12 mouse cellular contexts compared by ENCODE assay signal in genomic region chr17:50574161-50574560, GRCm38 (mm10).
DNase-seq lines count a peak whose midpoint lies in the region; ATAC-seq and TF ChIP-seq lines count a peak whose summit lies in the region.
"Had no signal": no experiment of that assay in that cellular context is flagged by ENCODE, and none has a peak within 500 bp of the region (broad histone marks: within the 10 kb centered on the region; RNA-seq: fewer than 3 reads in every experiment).

No protein-coding gene starts in this region.

- no peak overlapping the region for H3K4me3 ChIP-seq in C2C12 (ENCODE audit: insufficient read depth, poor library complexity, severe bottlenecking)
- no peak overlapping the region for H3K4me3 ChIP-seq in intestine, embryonic 16.5 days (ENCODE audit: low read length)
- H3K4me3 ChIP-seq in left cerebral cortex, adult 2 months = no peak overlapping the region
- H3K4me3 ChIP-seq: liver, embryonic 13.5 days had no signal

- no peak overlapping the region for H3K9ac ChIP-seq in intestine, embryonic 16.5 days (ENCODE audit: low read depth, low read length)
- H3K9ac ChIP-seq: liver, embryonic 13.5 days had no signal

- 87% methylated on average over 12 of the region's 12 CpGs for WGBS in intestine, embryonic 16.5 days

- no peak overlapping the region for H3ac ChIP-seq in C2C12 (ENCODE audit: control insufficient read depth, insufficient read length, low read depth)

- no peaks in the 10 kb centered on the region for H3K4me1 ChIP-seq in intestine, embryonic 16.5 days (ENCODE audit: control insufficient read depth, insufficient read depth, low read length)
- H3K4me1 ChIP-seq: liver, embryonic 13.5 days had no signal

- peak; percentile 85 for DNase-seq in left cerebral cortex, postnatal 4 days
- DNase-seq in left cerebral cortex, adult 11 months (ENCODE audit: low spot score) = no peak
- peak; percentile 27 for DNase-seq in brain, embryonic 14.5 days (ENCODE audit: low read depth)
- no peak for DNase-seq in left cerebral cortex, adult 2 months (ENCODE audit: extremely low spot score in 1 of 2, low spot score in 2 of 2)
- DNase-seq: liver, embryonic 13.5 days had no signal

- peak; percentile 39; the same call in 1 of the 2 replicates for ATAC-seq in megakaryocyte-erythroid progenitor cell, adult 5-6 weeks (replicated peaks; ENCODE audit: low FRiP score, low TSS enrichment, poor library complexity, severe bottlenecking)
- ATAC-seq in intestine, embryonic 16.5 days = no peak
- ATAC-seq: activated CD4-positive, CD25-positive, alpha-beta regulatory T cell, adult 4 months; hindbrain, embryonic 16.5 days had no signal

- H3K36me3 ChIP-seq in C2C12 (ENCODE audit: control insufficient read depth, insufficient read depth) = no peaks in the 10 kb centered on the region
- no peaks in the 10 kb centered on the region for H3K36me3 ChIP-seq in intestine, embryonic 16.5 days (ENCODE audit: control insufficient read depth, insufficient read depth, low read length)
- H3K36me3 ChIP-seq: G1E; liver, embryonic 13.5 days had no signal

- H3K27ac ChIP-seq in intestine, embryonic 16.5 days (ENCODE audit: low read length) = no peak overlapping the region
- H3K27ac ChIP-seq in left cerebral cortex, adult 2 months = no peak overlapping the region
- H3K27ac ChIP-seq: liver, embryonic 13.5 days; macrophage had no signal

- no peak overlapping the region for H3K4me2 ChIP-seq in intestine, embryonic 16.5 days (ENCODE audit: low read depth, low read length)
- H3K4me2 ChIP-seq: liver, embryonic 13.5 days had no signal

- intact Hi-C loops in left cerebral cortex, postnatal 4 days (cut with DNase I) = no loop called here
- intact Hi-C loops in left cerebral cortex, adult 2 months (cut with DNase I) = no loop called here

- H3K27me3 ChIP-seq in C2C12 (ENCODE audit: control insufficient read depth, insufficient read depth, insufficient read length) = no peaks in the 10 kb centered on the region
- H3K27me3 ChIP-seq in intestine, embryonic 16.5 days (replicated peaks; ENCODE audit: control insufficient read depth, insufficient read depth, low read length) = no peaks in the 10 kb centered on the region
- H3K27me3 ChIP-seq: liver, embryonic 13.5 days had no signal

- H3K79me2 ChIP-seq in C2C12 (ENCODE audit: control insufficient read depth, insufficient read depth) = no peaks in the 10 kb centered on the region

- no peaks in the 10 kb centered on the region for H3K9me3 ChIP-seq in intestine, embryonic 16.5 days (ENCODE audit: control insufficient read depth, low read length)
- H3K9me3 ChIP-seq: liver, embryonic 13.5 days had no signal

- TF ChIP-seq POLR2A in brain, embryonic 14.5 days (IDR thresholded peaks at IDR 0.05; ENCODE audit: borderline replicate concordance, extremely low read depth, insufficient read depth, insufficient read length, poor library complexity, severe bottlenecking) = no peak

- TF ChIP-seq CTCF in C2C12 (IDR thresholded peaks at IDR 0.05; ENCODE audit: control insufficient read depth, insufficient read depth, insufficient read length) = no peak
- no peak for TF ChIP-seq CTCF in brain, embryonic 14.5 days (IDR thresholded peaks at IDR 0.05; ENCODE audit: borderline replicate concordance, extremely low read depth, insufficient read depth, insufficient read length)
- no peak for TF ChIP-seq CTCF in left cerebral cortex, adult 2 months (IDR thresholded peaks at IDR 0.05)

- no peaks in the 10 kb centered on the region for H3K79me3 ChIP-seq in C2C12 (ENCODE audit: low read depth)

TF ChIP-seq in C2C12, 6 proteins besides CTCF, POLR2A, EP300 and RAD21:
- TF ChIP-seq FOSL1 (IDR thresholded peaks at IDR 0.05; ENCODE audit: insufficient read depth, low read length, poor library complexity, severe bottlenecking) (no peak), CEBPB (IDR thresholded peaks at IDR 0.05; ENCODE audit: low read depth) (no peak), MYOD1 (IDR thresholded peaks at IDR 0.05; ENCODE audit: control insufficient read depth, insufficient read length, low read depth) (peak; percentile 82), USF1 (IDR thresholded peaks at IDR 0.05; ENCODE audit: low read depth) (peak; percentile 60), MYOG (IDR thresholded peaks at IDR 0.05; ENCODE audit: control insufficient read depth, extremely low read depth, insufficient read length) (no peak), MAX (IDR thresholded peaks at IDR 0.05) (no peak)

Comparison
In these comparisons a context has a peak if more than half of its experiments do, and no peak if none do; other contexts are left out.
1. DNase-seq: peak in left cerebral cortex, postnatal 4 days (single experiment) and brain, embryonic 14.5 days (single experiment); none in left cerebral cortex, adult 11 months (single experiment) and left cerebral cortex, adult 2 months (0 of 2).